Mouse (Mus musculus): ENCODE results near the gene Gm20388.

GRCm38 (mm10) chr8:120265471-120265870, 354.8 kb downstream of the Gm20388 start:
- TF ChIP-seq CTCF (IDR thresholded peaks at IDR 0.05; ENCODE audit: borderline replicate concordance, extremely low read depth, insufficient read depth, insufficient read length), result no peak
- TF ChIP-seq POLR2A (IDR thresholded peaks at IDR 0.05; ENCODE audit: borderline replicate concordance, extremely low read depth, insufficient read depth, insufficient read length, poor library complexity, severe bottlenecking), result no peak

All from brain, embryonic 14.5 days (tissue).